Comparison of ENCODE assay signal across 8 mouse cellular contexts in the genomic region with DNA sequence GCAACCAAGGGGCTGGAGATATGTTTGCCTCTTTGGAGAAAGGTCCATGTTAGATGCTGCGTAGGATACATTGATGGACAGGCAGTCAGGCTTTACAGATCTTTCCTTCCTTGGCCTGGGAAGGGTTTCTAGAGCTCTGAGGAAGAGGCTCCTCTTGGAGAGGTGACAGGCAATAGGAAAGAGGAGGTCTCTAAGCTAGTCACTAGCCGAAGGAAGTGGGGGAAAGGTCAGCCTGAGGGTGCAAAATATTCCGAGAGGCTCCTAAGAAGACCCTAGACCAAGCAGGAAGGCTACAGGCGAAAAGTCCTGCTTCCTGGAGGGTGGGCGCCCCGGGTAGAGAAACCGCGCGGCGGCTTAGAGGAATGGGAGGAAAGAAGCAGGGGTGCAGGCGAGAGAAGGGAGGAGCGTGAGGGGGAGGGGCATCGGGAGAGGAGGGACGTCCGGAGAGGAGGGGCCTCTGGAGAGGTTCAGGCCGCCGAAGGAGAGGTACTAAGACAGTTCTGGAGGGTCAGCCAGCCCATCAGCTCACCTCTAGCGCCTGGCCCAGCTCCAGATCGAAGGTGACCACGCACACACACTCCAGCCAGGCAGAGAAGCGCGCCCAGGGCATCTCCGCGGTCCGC. TPM values are rescaled to one million over a fixed set of nuclear protein-coding genes. Genes with fewer than 3 reads are reported as not detected.
A peak's percentile ranks its signal among the peaks of the same experiment; 100 is the strongest.
DNase-seq lines count a peak whose midpoint lies in the region; ATAC-seq and TF ChIP-seq lines count a peak whose summit lies in the region.

No protein-coding gene starts in this region.

- no peak for TF ChIP-seq CTCF in CH12.LX (conservative IDR thresholded peaks at IDR 0.05 in 1 of 2, IDR thresholded peaks at IDR 0.05 in 1 of 2; ENCODE audit: low read depth in 2 of 2, low read length in 2 of 2)

- H3K9me3 ChIP-seq in CH12.LX (replicated peaks; ENCODE audit: low read length), result no peaks in the 10 kb centered on the region
- H3K9me3 ChIP-seq in forebrain, embryonic 11.5 days (ENCODE audit: control insufficient read depth, low read length), result no peaks in the 10 kb centered on the region
- no peaks in the 10 kb centered on the region for H3K9me3 ChIP-seq in heart, embryonic 16.5 days (replicated peaks; ENCODE audit: control insufficient read depth, low read length)
- no peaks in the 10 kb centered on the region for H3K9me3 ChIP-seq in neural tube, embryonic 15.5 days (replicated peaks)

- peak overlapping the region; percentile 83 for H3K4me2 ChIP-seq in CH12.LX (ENCODE audit: insufficient read depth, low read depth, poor library complexity, severe bottlenecking)
- peak overlapping the region; percentile 75 for H3K4me2 ChIP-seq in forebrain, embryonic 11.5 days (ENCODE audit: low read depth, low read length, severe bottlenecking)
- H3K4me2 ChIP-seq in heart, embryonic 16.5 days (ENCODE audit: low read depth, low read length), result peak overlapping the region; percentile 90
- H3K4me2 ChIP-seq in neural tube, embryonic 15.5 days, result peak overlapping the region; percentile 77

- H3K4me3 ChIP-seq in CH12.LX (replicated peaks in 1 of 3; ENCODE audit: low read depth in 2 of 3, low read length in 2 of 3, poor library complexity in 1 of 3), result peak overlapping the region; percentile 88 to 98 (median 95)
- peak overlapping the region; percentile 81 for H3K4me3 ChIP-seq in forebrain, embryonic 11.5 days (ENCODE audit: low read depth, low read length)
- H3K4me3 ChIP-seq in heart, embryonic 16.5 days (ENCODE audit: low read length), result peak overlapping the region; percentile 99
- H3K4me3 ChIP-seq in neural tube, embryonic 15.5 days (replicated peaks), result peak overlapping the region; percentile 97

- in situ Hi-C loops in CH12.LX (cut with MboI; ENCODE audit: low pct_ligation_motif_present, low pct_unique_long_range_greater_than_20kb, low sequenced_read_pairs), result no loop called here

- no peaks in the 10 kb centered on the region for H3K27me3 ChIP-seq in CH12.LX (replicated peaks)
- H3K27me3 ChIP-seq in forebrain, embryonic 11.5 days (ENCODE audit: control insufficient read depth, insufficient read depth, low read length), result no peaks in the 10 kb centered on the region
- no peaks in the 10 kb centered on the region for H3K27me3 ChIP-seq in heart, embryonic 16.5 days (ENCODE audit: control insufficient read depth, insufficient read depth, low read length)
- no peaks in the 10 kb centered on the region for H3K27me3 ChIP-seq in neural tube, embryonic 15.5 days (replicated peaks)

- H3K79me2 ChIP-seq in CH12.LX (replicated peaks; ENCODE audit: control insufficient read depth, extremely low read depth, insufficient read depth, poor library complexity, severe bottlenecking), result no peaks in the 10 kb centered on the region

- H3K9ac ChIP-seq in CH12.LX (ENCODE audit: insufficient read depth, low read depth), result peak overlapping the region; percentile 99
- peak overlapping the region; percentile 98 for H3K9ac ChIP-seq in forebrain, embryonic 11.5 days (ENCODE audit: low read length)
- peak overlapping the region; percentile 100 for H3K9ac ChIP-seq in heart, embryonic 16.5 days (ENCODE audit: low read length)
- peak overlapping the region; percentile 100 for H3K9ac ChIP-seq in neural tube, embryonic 15.5 days (replicated peaks)

- dilution Hi-C loops in CH12.LX (cut with MboI; ENCODE audit: extremely low pct_ligation_motif_present, extremely low pct_unique_long_range_greater_than_20kb, low sequenced_read_pairs), result no loop called here

- peak; percentile 85 for DNase-seq in CH12.LX (ENCODE audit: extremely low read depth)
- peak; percentile 73 for DNase-seq in c-Kit-negative CD71-positive TER-119-positive erythroid progenitor cells, embryonic 14.5 days (ENCODE audit: low read depth, low spot score)
- peak; percentile 92 for DNase-seq in forebrain, embryonic 11.5 days (ENCODE audit: low spot score)
- peak; percentile 95 to 97 for DNase-seq in kidney, postnatal 36 days
- DNase-seq in lung, adult 18-20 months, result peak; percentile 95
- DNase-seq in testis, postnatal 14 days (ENCODE audit: low spot score), result peak; percentile 88

- peaks cover 3 to 16% of the 10 kb centered on the region in 2 experiments for H3K4me1 ChIP-seq in CH12.LX (ENCODE audit: control insufficient read depth in 1 of 2, insufficient read depth in 2 of 2)
- peaks cover 5% of the 10 kb centered on the region; the same call in 1 of the 2 replicates for H3K4me1 ChIP-seq in forebrain, embryonic 11.5 days (replicated peaks; ENCODE audit: control insufficient read depth, insufficient read depth, low read length)
- H3K4me1 ChIP-seq in heart, embryonic 16.5 days (ENCODE audit: control insufficient read depth, insufficient read depth, low read length), result peaks cover 14% of the 10 kb centered on the region
- H3K4me1 ChIP-seq in neural tube, embryonic 15.5 days, result peaks cover 24% of the 10 kb centered on the region

- TF ChIP-seq POLR2A in CH12.LX (IDR thresholded peaks at IDR 0.05; ENCODE audit: low read depth, low read length), result peak; percentile 94

- ATAC-seq in forebrain, embryonic 11.5 days (replicated peaks; ENCODE audit: low FRiP score), result peak; percentile 94
- ATAC-seq in heart, embryonic 16.5 days (replicated peaks; ENCODE audit: extremely low read depth, insufficient read depth, low FRiP score), result peak; percentile 95
- peak; percentile 93 for ATAC-seq in neural tube, embryonic 15.5 days (ENCODE audit: low FRiP score)

- WGBS in forebrain, embryonic 11.5 days, result under 1% methylated on average over 24 of the region's 25 CpGs
- under 1% methylated on average over 25 of the region's 25 CpGs for WGBS in heart, embryonic 16.5 days
- WGBS in neural tube, embryonic 15.5 days, result under 1% methylated on average over 25 of the region's 25 CpGs

- no peak for TF ChIP-seq RAD21 in CH12.LX (IDR thresholded peaks at IDR 0.05; ENCODE audit: low read depth, low read length)

- TF ChIP-seq EP300 in CH12.LX (IDR thresholded peaks at IDR 0.05; ENCODE audit: low read length), result no peak

- peaks cover 0 to 22% of the 10 kb centered on the region in 2 experiments for H3K36me3 ChIP-seq in CH12.LX (replicated peaks in 1 of 2; ENCODE audit: control insufficient read depth in 1 of 2, insufficient read depth in 1 of 2, low read length in 1 of 2)
- H3K36me3 ChIP-seq in forebrain, embryonic 11.5 days (ENCODE audit: control insufficient read depth, insufficient read depth, low read length), result no peaks in the 10 kb centered on the region
- no peaks in the 10 kb centered on the region for H3K36me3 ChIP-seq in heart, embryonic 16.5 days (ENCODE audit: control insufficient read depth, insufficient read depth)
- peaks cover 6% of the 10 kb centered on the region for H3K36me3 ChIP-seq in neural tube, embryonic 15.5 days

- peak overlapping the region; percentile 93 for H3K27ac ChIP-seq in CH12.LX (ENCODE audit: insufficient read depth, low read depth)
- peak overlapping the region; percentile 96 for H3K27ac ChIP-seq in forebrain, embryonic 11.5 days (ENCODE audit: low read depth, low read length)
- peak overlapping the region; percentile 100 for H3K27ac ChIP-seq in heart, embryonic 16.5 days (ENCODE audit: low read length)
- peak overlapping the region; percentile 99 for H3K27ac ChIP-seq in neural tube, embryonic 15.5 days (replicated peaks)

TF ChIP-seq in CH12.LX, 34 proteins besides CTCF, POLR2A, EP300 and RAD21 (continues in another document):
- no peak for TF ChIP-seq PAX5 (IDR thresholded peaks at IDR 0.05; ENCODE audit: low read length)
- no peak for TF ChIP-seq E2F4 (IDR thresholded peaks at IDR 0.05; ENCODE audit: insufficient replicate concordance, low read depth, low read length)
- peak; percentile 20; the same call in 1 of the 2 replicates for TF ChIP-seq ELF1 (IDR thresholded peaks at IDR 0.05; ENCODE audit: low read depth, low read length)
- TF ChIP-seq MAZ (IDR thresholded peaks at IDR 0.05; ENCODE audit: low read depth, low read length), result peak; percentile 45; the same call in 1 of the 2 replicates

RNA-seq across cellular contexts. Expression of gene Dennd6b, which starts 0.5 kb away (rescaled TPM):
- 6.6 and 9.0 TPM in 2 replicates for total RNA-seq in CH12.LX (2012; rRNA removed)
- total RNA-seq in CH12.LX (2014; rRNA removed), result 4.1 and 4.5 TPM in 2 replicates
- polyA plus RNA-seq in CH12.LX (2012; ENCODE audit: insufficient read length, low read depth), result 8.8 and 9.1 TPM in 2 replicates
- polyA plus RNA-seq in forebrain, embryonic 11.5 days (2014; fragmentation: Nextera tagmentation; extraction: Ambion mirVana), result 26.7 and 27.5 TPM in 2 replicates
- polyA plus RNA-seq in heart, embryonic 16.5 days (2015; fragmentation: Nextera tagmentation; extraction: Ambion mirVana), result 18.9 and 19.0 TPM in 2 replicates
- polyA plus RNA-seq in neural tube, embryonic 15.5 days (2015; fragmentation: Nextera tagmentation; extraction: Ambion mirVana), result 77.2 and 91.0 TPM in 2 replicates

RNA-seq across cellular contexts. Expression of gene Plxnb2, which starts 15.2 kb away (rescaled TPM):
- total RNA-seq in CH12.LX (2012; rRNA removed) (40.1 and 51.5 TPM in 2 replicates), CH12.LX (2014; rRNA removed) (2.7 and 2.9 TPM in 2 replicates)
- 4.3 and 4.5 TPM in 2 replicates for polyA plus RNA-seq in CH12.LX (2012; ENCODE audit: insufficient read length, low read depth)
- polyA plus RNA-seq in forebrain, embryonic 11.5 days (2014; fragmentation: Nextera tagmentation; extraction: Ambion mirVana), result 162 and 176 TPM in 2 replicates
- polyA plus RNA-seq in heart, embryonic 16.5 days (2015; fragmentation: Nextera tagmentation; extraction: Ambion mirVana), result 91.8 and 104 TPM in 2 replicates
- polyA plus RNA-seq in neural tube, embryonic 15.5 days (2015; fragmentation: Nextera tagmentation; extraction: Ambion mirVana), result 69.4 and 72.3 TPM in 2 replicates

RNA-seq across cellular contexts. Expression of gene Ppp6r2, which starts 15.6 kb away (rescaled TPM):
- 10.0 and 14.7 TPM in 2 replicates for total RNA-seq in CH12.LX (2012; rRNA removed)
- total RNA-seq in CH12.LX (2014; rRNA removed), result 5.8 and 8.7 TPM in 2 replicates
- polyA plus RNA-seq in CH12.LX (2012; ENCODE audit: insufficient read length, low read depth), result 6.8 and 10.3 TPM in 2 replicates
- polyA plus RNA-seq in forebrain, embryonic 11.5 days (2014; fragmentation: Nextera tagmentation; extraction: Ambion mirVana), result 45.1 and 49.2 TPM in 2 replicates
- 18.2 and 21.3 TPM in 2 replicates for polyA plus RNA-seq in heart, embryonic 16.5 days (2015; fragmentation: Nextera tagmentation; extraction: Ambion mirVana)
- polyA plus RNA-seq in neural tube, embryonic 15.5 days (2015; fragmentation: Nextera tagmentation; extraction: Ambion mirVana), result 62.8 and 67.7 TPM in 2 replicates

RNA-seq across cellular contexts. Expression of gene Mapk11, which starts 46.4 kb away (rescaled TPM):
- 7.4 and 11.4 TPM in 2 replicates for total RNA-seq in CH12.LX (2012; rRNA removed)
- total RNA-seq in CH12.LX (2014; rRNA removed), result 3.5 and 3.9 TPM in 2 replicates
- 5.2 and 5.3 TPM in 2 replicates for polyA plus RNA-seq in CH12.LX (2012; ENCODE audit: insufficient read length, low read depth)
- polyA plus RNA-seq in forebrain, embryonic 11.5 days (2014; fragmentation: Nextera tagmentation; extraction: Ambion mirVana), result 43.2 and 47.6 TPM in 2 replicates
- polyA plus RNA-seq in heart, embryonic 16.5 days (2015; fragmentation: Nextera tagmentation; extraction: Ambion mirVana), result 3.6 and 4.1 TPM in 2 replicates
- 22.5 and 27.5 TPM in 2 replicates for polyA plus RNA-seq in neural tube, embryonic 15.5 days (2015; fragmentation: Nextera tagmentation; extraction: Ambion mirVana)

RNA-seq across cellular contexts. Expression of gene Mapk12, which starts 55.3 kb away (rescaled TPM):
- total RNA-seq in CH12.LX (2012; rRNA removed) (0.17 and 0.21 TPM in 2 replicates), CH12.LX (2014; rRNA removed) (not detected in 2 replicates)
- 0.14 TPM in 1 of 2 replicates, not detected in the other for polyA plus RNA-seq in CH12.LX (2012; ENCODE audit: insufficient read length, low read depth)
- 26.9 and 29.8 TPM in 2 replicates for polyA plus RNA-seq in forebrain, embryonic 11.5 days (2014; fragmentation: Nextera tagmentation; extraction: Ambion mirVana)
- polyA plus RNA-seq in heart, embryonic 16.5 days (2015; fragmentation: Nextera tagmentation; extraction: Ambion mirVana), result 17.7 and 18.4 TPM in 2 replicates
- polyA plus RNA-seq in neural tube, embryonic 15.5 days (2015; fragmentation: Nextera tagmentation; extraction: Ambion mirVana), result 4.8 and 5.2 TPM in 2 replicates

Comparison
In these comparisons a context has a peak if more than half of its experiments do, and no peak if none do; other contexts are left out.
1. Peak in every context shown above with its lines: DNase-seq, ATAC-seq, H3K4me3 ChIP-seq and H3K27ac ChIP-seq.
2. RNA of gene Plxnb2, which starts 15.2 kb away (polyA plus RNA-seq): 162 to 176 TPM in forebrain, embryonic 11.5 days, 91.8 to 104 TPM in heart, embryonic 16.5 days and 69.4 to 72.3 TPM in neural tube, embryonic 15.5 days; 4.3 to 4.5 TPM in CH12.LX; every median in the first group is over 10 times any median in the second.